Mouse (Mus musculus) C2C12 (cell line): ENCODE data around the gene Lsg1. TPM values are rescaled to one million over a fixed set of nuclear protein-coding genes. Genes with fewer than 3 reads are reported as not detected.

Experiments used
- H3K27me3 ChIP-seq: one replicate; pipeline ENCODE4 v1.6.1; 2011; ENCODE audit not compliant: control insufficient read depth, insufficient read depth, insufficient read length
- H3K36me3 ChIP-seq: one replicate; pipeline ENCODE4 v1.6.1; 2011; ENCODE audit not compliant: control insufficient read depth, insufficient read depth
- H3K4me3 ChIP-seq: one replicate; pipeline ENCODE4 v1.5.1; 2011; ENCODE audit warnings: mild to moderate bottlenecking, control low read depth; ENCODE audit not compliant: poor library complexity, insufficient read depth, severe bottlenecking
- H3K79me2 ChIP-seq: one replicate; pipeline ENCODE4 v1.6.1; 2011; ENCODE audit not compliant: control insufficient read depth, insufficient read depth
- H3K79me3 ChIP-seq: one replicate; pipeline ENCODE4 v1.6.1; 2011; ENCODE audit warnings: low read depth, control low read depth
- H3ac ChIP-seq: one replicate; pipeline ENCODE3; 2011; ENCODE audit warnings: low read depth; ENCODE audit not compliant: control insufficient read depth, insufficient read length
- CEBPB ChIP-seq: IDR thresholded peaks from one replicate; pipeline ENCODE4 v1.6.1; 2011; ENCODE audit warnings: low read depth, mild to moderate bottlenecking, control low read depth, moderate library complexity
- CTCF ChIP-seq: IDR thresholded peaks from one replicate; pipeline ENCODE4 v1.5.1; 2011; ENCODE audit not compliant: control insufficient read depth, insufficient read depth, insufficient read length
- FOSL1 ChIP-seq: IDR thresholded peaks from one replicate; pipeline ENCODE4 v1.8.0; 2011; ENCODE audit warnings: mild to moderate bottlenecking, low read length; ENCODE audit not compliant: poor library complexity, insufficient read depth, severe bottlenecking
- MAX ChIP-seq: IDR thresholded peaks from one replicate; pipeline ENCODE4 v1.6.1; 2011; ENCODE audit warnings: mild to moderate bottlenecking, control low read depth
- MYOD1 ChIP-seq: IDR thresholded peaks from one replicate; pipeline ENCODE4 v1.6.1; 2011; ENCODE audit warnings: low read depth; ENCODE audit not compliant: control insufficient read depth, insufficient read length
- MYOG ChIP-seq: IDR thresholded peaks from one replicate; pipeline ENCODE4 v1.6.1; 2011; ENCODE audit not compliant: control insufficient read depth, insufficient read length; ENCODE audit errors: extremely low read depth
- USF1 ChIP-seq: IDR thresholded peaks from one replicate; pipeline ENCODE4 v1.6.1; 2011; ENCODE audit warnings: low read depth, mild to moderate bottlenecking, control low read depth, moderate library complexity
- long read RNA-seq, 2 experiments: library from polyadenylated mRNA; unstranded; transcript quantifications; one replicate each; pipeline ENCODE4 v2.0.0; 2019 to 2020
- polyA plus RNA-seq: library from polyadenylated mRNA; unstranded; fragments of >200 nt; fragmentation: generic; extraction: Trizol; gene quantifications from one replicate; pipeline ENCODE4 v1.2.1, GENCODE M21; 2012; ENCODE audit warnings: missing spikeins

Lsg1 gene
- polyA plus RNA-seq: 28.8 TPM
- long read RNA-seq, experiment 1, transcript Lsg1-201 (14 exons, 3,180 nt): major isoform, 26 of 35 reads
- long read RNA-seq, experiment 1, partial matches to known transcripts: 2 of 35 reads
- long read RNA-seq, experiment 1, other reads (novel, unspliced or antisense): 7 of 35 reads
- long read RNA-seq, experiment 2, transcript Lsg1-201 (14 exons, 3,180 nt): major isoform, 506 of 565 reads
- long read RNA-seq, experiment 2, partial matches to known transcripts: 15 of 565 reads
- long read RNA-seq, experiment 2, other reads (novel, unspliced or antisense): 43 of 565 reads

DNA sequence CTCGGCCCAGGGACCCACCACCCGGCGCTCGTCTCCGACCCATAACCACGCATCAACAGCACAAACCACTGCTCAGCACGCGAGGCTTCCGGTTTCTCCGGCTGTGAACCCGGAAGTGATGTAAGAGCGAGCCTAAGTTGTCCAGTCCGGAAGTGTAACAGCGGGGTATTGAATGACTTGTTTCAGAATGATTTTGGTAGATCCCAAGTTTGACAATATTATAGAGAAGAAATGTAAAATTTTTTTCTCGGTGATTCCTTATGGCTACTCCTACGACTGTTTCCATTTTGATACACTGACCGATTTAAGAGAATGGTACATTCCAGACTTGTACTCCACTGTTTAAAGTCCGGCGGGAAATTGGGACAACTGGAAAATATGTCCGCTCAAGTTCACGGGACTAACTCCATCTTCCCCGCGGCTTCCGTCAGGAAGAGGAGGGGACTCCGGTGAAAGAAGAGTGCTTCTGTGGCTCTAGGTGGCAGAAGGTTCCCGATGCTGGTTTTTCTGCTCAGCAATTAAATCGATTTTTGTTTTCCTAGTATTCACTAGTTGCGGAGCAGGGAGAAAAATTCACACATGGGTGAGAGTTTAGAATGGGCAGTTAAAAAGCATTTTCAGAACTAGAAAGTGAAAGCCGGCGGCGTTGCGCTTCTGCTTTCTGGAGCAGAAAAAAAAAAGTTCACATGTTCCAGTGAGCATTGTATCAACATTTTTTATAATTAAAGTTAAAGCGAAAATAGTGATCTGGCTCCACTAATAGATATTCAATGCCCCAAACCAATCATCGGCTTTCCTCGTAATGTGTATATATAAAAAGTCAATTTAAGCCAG is at the start of gene Lsg1:
TSS of gene Lsg1 (minus strand) at position 99 of the 834 bp plus-strand sequence.
- no peaks in the 10 kb centered on the region for H3K27me3 ChIP-seq
- peaks cover 41% of the 10 kb centered on the region for H3K79me2 ChIP-seq
- TF ChIP-seq MYOD1: no peak
- peak; percentile 27 for TF ChIP-seq CEBPB
- TF ChIP-seq MAX: peak; percentile 24
- H3K36me3 ChIP-seq: peaks cover 32% of the 10 kb centered on the region
- peaks cover 34% of the 10 kb centered on the region for H3K79me3 ChIP-seq
- H3K4me3 ChIP-seq: peak within 1 kb of the TSS; percentile 78
- H3ac ChIP-seq: peak within 1 kb of the TSS; percentile 97

DNA sequence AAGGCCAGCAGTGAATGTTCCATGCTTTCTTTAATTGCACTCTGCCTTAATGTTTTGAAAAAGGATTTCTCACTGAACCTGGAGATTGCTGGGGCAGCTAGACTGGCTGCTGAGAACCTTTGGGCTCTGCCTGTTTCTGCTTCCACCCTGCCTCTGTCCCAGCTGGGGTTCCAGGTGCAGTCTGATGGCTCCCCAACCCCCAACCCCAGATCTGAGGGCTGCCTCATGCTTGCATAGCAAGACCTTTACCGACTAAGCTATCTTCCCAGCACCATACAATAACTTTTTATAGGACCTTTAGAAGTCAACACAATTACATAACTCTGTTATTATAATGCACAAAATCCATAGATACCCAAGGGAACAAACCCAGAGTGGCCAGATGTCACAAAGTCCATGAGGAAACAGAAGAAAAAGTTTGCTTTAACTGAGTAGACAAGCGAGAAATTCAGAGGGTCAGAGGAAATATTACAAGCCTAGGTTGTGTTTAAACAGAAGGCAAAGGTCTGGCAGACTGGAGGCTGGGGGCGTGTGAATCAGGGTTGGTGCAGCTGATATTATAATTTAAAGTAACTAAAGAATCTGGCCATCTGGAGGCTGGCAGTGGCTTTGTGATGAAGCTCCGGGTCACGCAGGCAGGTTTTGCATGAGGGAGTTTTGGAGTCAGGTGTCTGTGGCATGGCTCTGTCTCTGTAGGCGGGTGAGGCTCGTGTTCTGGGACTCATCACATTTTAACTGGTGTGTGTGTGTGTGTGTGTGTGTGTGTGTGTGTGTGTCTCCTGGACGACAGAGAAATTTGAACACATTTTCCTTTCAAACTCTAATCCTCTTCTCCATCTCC is 46.7 kb upstream of the Lsg1 start:
- TF ChIP-seq CTCF (no peak), FOSL1 (no peak), CEBPB (no peak), MYOG (no peak)
- Histone ChIP-seq H3ac (no peak overlapping the region), H3K4me3 (no peak overlapping the region), H3K36me3 (no peaks in the 10 kb centered on the region), H3K27me3 (peaks cover 13% of the 10 kb centered on the region), H3K79me2 (no peaks in the 10 kb centered on the region), H3K79me3 (no peaks in the 10 kb centered on the region)

DNA sequence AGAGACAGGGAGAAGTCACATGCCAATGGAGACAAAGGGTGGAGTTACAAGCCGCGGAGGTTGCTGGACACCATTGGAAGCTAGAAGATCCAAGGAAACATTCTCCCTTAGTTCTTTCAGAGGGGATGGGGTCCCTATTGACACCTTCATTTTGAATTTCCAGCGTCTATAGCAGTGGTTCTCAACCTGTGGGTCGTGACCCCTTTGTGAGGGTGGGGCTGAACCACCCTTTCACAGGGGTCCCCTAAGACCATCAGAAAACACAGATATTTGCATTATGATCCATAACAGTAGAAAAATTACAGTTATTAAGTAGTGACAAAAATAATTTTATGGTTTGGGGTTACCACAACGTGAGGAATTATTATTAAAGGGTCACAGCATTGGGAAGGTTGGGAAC is 42.1 kb upstream of the Lsg1 start:
- H3ac ChIP-seq: no peak overlapping the region
- no peaks in the 10 kb centered on the region for H3K36me3 ChIP-seq
- no peak for TF ChIP-seq MYOG
- TF ChIP-seq USF1: no peak
- TF ChIP-seq CEBPB: no peak
- no peak for TF ChIP-seq FOSL1
- no peak for TF ChIP-seq CTCF
- TF ChIP-seq MYOD1: no peak
- no peak for TF ChIP-seq MAX
- no peak overlapping the region for H3K4me3 ChIP-seq
- H3K79me3 ChIP-seq: no peaks in the 10 kb centered on the region
- no peaks in the 10 kb centered on the region for H3K79me2 ChIP-seq
- H3K27me3 ChIP-seq: peaks cover 21% of the 10 kb centered on the region

DNA sequence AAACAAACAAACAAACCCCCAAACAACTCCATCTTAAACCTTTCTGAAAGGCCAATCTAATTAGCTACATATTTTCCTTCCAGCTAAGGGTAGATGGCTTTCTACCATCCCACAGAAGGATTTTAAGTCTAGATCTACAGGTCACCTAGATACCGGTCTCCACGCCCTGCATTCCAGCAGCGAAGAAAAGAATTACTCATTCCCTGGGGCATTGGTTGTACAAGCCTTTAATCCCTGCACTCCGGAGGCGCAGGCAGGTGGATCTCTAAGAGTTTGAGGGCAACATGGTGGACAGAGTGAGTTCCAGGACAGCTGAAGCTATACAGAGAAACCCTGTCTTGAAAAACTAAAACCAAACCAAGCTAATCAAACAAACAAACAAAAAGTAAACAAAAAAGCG is 41.0 kb upstream of the Lsg1 start:
- H3K27me3 ChIP-seq: peaks cover 28% of the 10 kb centered on the region

DNA sequence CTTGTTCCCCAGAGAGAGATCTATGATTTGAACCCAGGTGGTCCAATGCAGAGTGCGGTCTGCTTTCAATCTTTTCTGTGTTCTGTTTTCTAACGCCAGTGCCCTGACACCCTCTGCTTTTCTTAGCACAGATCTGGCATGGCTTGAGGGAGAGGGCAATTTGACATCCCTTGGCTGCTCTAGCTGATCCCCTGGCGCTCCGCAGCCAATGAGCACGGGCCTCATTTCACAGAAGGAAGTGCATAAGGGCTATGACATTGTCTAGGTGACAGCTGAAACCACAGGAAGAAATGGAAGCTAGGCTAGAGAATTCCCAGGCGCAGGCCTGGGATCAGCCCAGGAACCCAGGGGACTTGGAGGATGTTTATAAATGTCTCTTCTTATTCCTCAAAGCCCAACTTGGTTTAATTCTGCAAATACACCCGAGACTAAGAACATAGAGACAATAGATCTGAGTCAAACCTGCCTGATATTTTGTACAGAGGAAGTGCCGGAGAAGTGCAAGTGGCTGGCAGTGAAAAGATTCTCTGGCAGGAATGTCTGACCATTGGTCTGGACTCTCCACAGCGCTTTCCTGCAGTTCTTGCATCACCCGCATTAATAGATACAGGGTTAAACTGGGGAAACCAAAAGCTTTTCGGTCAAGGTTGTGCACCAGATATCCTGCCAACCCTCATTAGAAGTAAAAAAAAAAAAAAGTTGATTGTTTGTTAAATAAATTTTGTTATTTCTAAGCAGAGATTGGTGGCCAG is 40.4 kb upstream of the Lsg1 start:
- no peak overlapping the region for H3ac ChIP-seq
- no peak for TF ChIP-seq CEBPB
- no peak for TF ChIP-seq CTCF
- TF ChIP-seq FOSL1: no peak
- TF ChIP-seq MYOD1: no peak
- no peak for TF ChIP-seq USF1
- no peak for TF ChIP-seq MYOG
- TF ChIP-seq MAX: no peak
- H3K4me3 ChIP-seq: no peak overlapping the region
- H3K79me3 ChIP-seq: no peaks in the 10 kb centered on the region
- no peaks in the 10 kb centered on the region for H3K36me3 ChIP-seq
- peaks cover 29% of the 10 kb centered on the region for H3K27me3 ChIP-seq
- no peaks in the 10 kb centered on the region for H3K79me2 ChIP-seq

More for the DNA sequence above, 41.0 kb upstream of the Lsg1 start:
- Histone ChIP-seq H3K79me3 (no peaks in the 10 kb centered on the region), H3ac (no peak overlapping the region), H3K36me3 (no peaks in the 10 kb centered on the region), H3K4me3 (no peak overlapping the region), H3K79me2 (no peaks in the 10 kb centered on the region)
- no peak for TF ChIP-seq CTCF
- TF ChIP-seq MYOG: no peak
- no peak for TF ChIP-seq CEBPB
- TF ChIP-seq MAX: no peak
